Mouse (Mus musculus): ENCODE measurements around the gene Mia2. TPM values are rescaled to one million over a fixed set of nuclear protein-coding genes. Genes with fewer than 3 reads are reported as not detected.
"Not testable (repeated sequence)": the region's sequence is repeated elsewhere in the genome, so short reads cannot be mapped to it uniquely, and the experiment has no call there.

Gene Mia2
- polyA plus RNA-seq, 1 experiment from 2014 or later: 49.3 TPM

GRCm38 (mm10) chr12:59219325-59220225 is 124.0 kb downstream of the Mia2 start, which contains the start of gene Fbxo33:
Gene Fbxo33, minus strand, starts transcription at chr12:59219725.
- ATAC-seq (ENCODE audit: insufficient read depth): peak; percentile 97
- TF ChIP-seq CTCF (IDR thresholded peaks at IDR 0.05; ENCODE audit: low read depth): peak; percentile 69
- H3K27ac ChIP-seq (ENCODE audit: low read depth): peak within 1 kb of the TSS; percentile 96
- no peaks in the 10 kb centered on the region for H3K36me3 ChIP-seq (ENCODE audit: insufficient read depth)
- peaks cover 5% of the 10 kb centered on the region; the same call in 1 of the 2 replicates for H3K4me1 ChIP-seq (ENCODE audit: insufficient read depth)
- H3K9me3 ChIP-seq (ENCODE audit: low read depth, low read length): no peaks in the 10 kb centered on the region
- H3K27me3 ChIP-seq (ENCODE audit: insufficient read depth, low read length): no peaks in the 10 kb centered on the region
- under 1% methylated on average over 102 of the region's 109 CpGs for WGBS
- peak within 1 kb of the TSS; percentile 86 for H3K4me2 ChIP-seq
- peak; percentile 98 for DNase-seq
- H3K4me3 ChIP-seq (ENCODE audit: low read depth, low read length): peak within 1 kb of the TSS; percentile 88
- peak within 1 kb of the TSS; percentile 77 for H3K9ac ChIP-seq

GRCm38 (mm10) chr12:59228401-59228800 is 132.8 kb downstream of the Mia2 start:
- H3K4me3 ChIP-seq (ENCODE audit: low read depth, low read length): no peak overlapping the region
- no peak for DNase-seq
- WGBS: 87% methylated on average over 5 of the region's 5 CpGs

GRCm38 (mm10) chr12:59238434-59238833 is 142.8 kb downstream of the Mia2 start:
- Histone ChIP-seq H3K9ac (no peak overlapping the region), H3K27me3 (ENCODE audit: insufficient read depth, low read length) (no peaks in the 10 kb centered on the region), H3K4me1 (ENCODE audit: insufficient read depth) (no peaks in the 10 kb centered on the region), H3K27ac (ENCODE audit: low read depth) (no peak overlapping the region), H3K9me3 (ENCODE audit: low read depth, low read length) (no peaks in the 10 kb centered on the region), H3K4me3 (ENCODE audit: low read depth, low read length) (no peak overlapping the region), H3K4me2 (no peak overlapping the region), H3K36me3 (ENCODE audit: insufficient read depth) (no peaks in the 10 kb centered on the region)
- DNase-seq (no peak), ATAC-seq (ENCODE audit: insufficient read depth) (no peak)
- 82% methylated on average over 5 of the region's 5 CpGs for WGBS
- TF ChIP-seq CTCF (IDR thresholded peaks at IDR 0.05; ENCODE audit: low read depth): no peak

More at GRCm38 (mm10) chr12:59228401-59228800, 132.8 kb downstream of the Mia2 start:
- Histone ChIP-seq H3K9me3 (ENCODE audit: low read depth, low read length) (no peaks in the 10 kb centered on the region), H3K9ac (no peak overlapping the region), H3K27me3 (ENCODE audit: insufficient read depth, low read length) (no peaks in the 10 kb centered on the region), H3K27ac (ENCODE audit: low read depth) (no peak overlapping the region), H3K4me1 (ENCODE audit: insufficient read depth) (no peaks in the 10 kb centered on the region), H3K36me3 (ENCODE audit: insufficient read depth) (no peaks in the 10 kb centered on the region), H3K4me2 (no peak overlapping the region)
- no peak for TF ChIP-seq CTCF (IDR thresholded peaks at IDR 0.05; ENCODE audit: low read depth)
- ATAC-seq (ENCODE audit: insufficient read depth): no peak

GRCm38 (mm10) chr12:59241031-59241430 is 145.4 kb downstream of the Mia2 start:
- H3K27ac ChIP-seq (ENCODE audit: low read depth); H3K36me3 ChIP-seq (ENCODE audit: insufficient read depth); H3K4me3 ChIP-seq (ENCODE audit: low read depth, low read length); ATAC-seq (ENCODE audit: insufficient read depth); DNase-seq; H3K4me1 ChIP-seq (ENCODE audit: insufficient read depth); H3K4me2 ChIP-seq; H3K27me3 ChIP-seq (ENCODE audit: insufficient read depth, low read length); H3K9ac ChIP-seq; H3K9me3 ChIP-seq (ENCODE audit: low read depth, low read length): not testable (repeated sequence)
- 80% methylated on average over 8 of the region's 8 CpGs for WGBS

Small RNA genes lying within 50 kb of the gene (microRNA-seq; reads per million reads assigned to microRNA genes)
- gene Gm27284 (ENCODE audit: borderline number of aligned reads): not detected

Other genes with a start within 250 kb of the Mia2 start
- gene Sec23a, start 83.8 kb upstream of the Mia2 start, polyA plus RNA-seq (2014; fragmentation: Nextera tagmentation; extraction: Ambion mirVana): 73.0 and 79.5 TPM in 2 replicates
- gene Gemin2, start 82.4 kb upstream of the Mia2 start, polyA plus RNA-seq (2014; fragmentation: Nextera tagmentation; extraction: Ambion mirVana): 27.4 and 27.7 TPM in 2 replicates
- 57.9 and 59.5 TPM in 2 replicates for gene Trappc6b, start 34.3 kb upstream of the Mia2 start, polyA plus RNA-seq (2014; fragmentation: Nextera tagmentation; extraction: Ambion mirVana)
- gene Pnn, start 28.9 kb upstream of the Mia2 start, polyA plus RNA-seq (2014; fragmentation: Nextera tagmentation; extraction: Ambion mirVana): 89.3 and 95.4 TPM in 2 replicates
- 8.2 and 10.4 TPM in 2 replicates for gene Fbxo33, start 123.9 kb downstream of the Mia2 start, polyA plus RNA-seq (2014; fragmentation: Nextera tagmentation; extraction: Ambion mirVana)